Mouse (Mus musculus) hindbrain, embryonic 16.5 days (tissue): ENCODE measurements around the gene Zfp512b. TPM values are rescaled to one million over a fixed set of nuclear protein-coding genes. Genes with fewer than 3 reads are reported as not detected.

Experiments used
- ATAC-seq: fragments of 200-750 bp; cut with Nextera tagmentation; 2 replicates; pipeline ENCODE4 v1.8.0; 2017; ENCODE audit warnings: moderate TSS enrichment, moderate library complexity
- H3K27ac ChIP-seq: fragments of 300-500 bp; sonication (generic); 2 replicates; pipeline ENCODE4 v1.5.1; 2014; ENCODE audit warnings: low read depth, mild to moderate bottlenecking, control low read depth, low read length, moderate library complexity
- H3K27me3 ChIP-seq: fragments of 300-500 bp; sonication (generic); replicated peaks from 2 replicates; pipeline ENCODE4 v1.6.1; 2014; ENCODE audit warnings: low read length; ENCODE audit not compliant: control insufficient read depth, insufficient read depth
- H3K36me3 ChIP-seq: fragments of 300-500 bp; sonication (generic); 2 replicates; pipeline ENCODE4 v1.6.1; 2014; ENCODE audit warnings: mild to moderate bottlenecking, low read length, moderate library complexity, mixed read lengths; ENCODE audit not compliant: control insufficient read depth, insufficient read depth
- H3K4me1 ChIP-seq: fragments of 300-500 bp; sonication (generic); 2 replicates; pipeline ENCODE4 v1.6.1; 2014; ENCODE audit warnings: low read depth, low read length; ENCODE audit not compliant: control insufficient read depth, insufficient read depth
- H3K4me2 ChIP-seq: fragments of 300-500 bp; sonication (generic); 2 replicates; pipeline ENCODE4 v1.6.1; 2014; ENCODE audit warnings: mild to moderate bottlenecking, low read length, control low read depth, moderate library complexity
- H3K4me3 ChIP-seq: fragments of 300-500 bp; sonication (generic); 2 replicates; pipeline ENCODE4 v1.5.1; 2014; ENCODE audit warnings: mild to moderate bottlenecking, low read length, control low read depth, moderate library complexity
- H3K9ac ChIP-seq: fragments of 300-500 bp; sonication (generic); 2 replicates; pipeline ENCODE4 v1.6.1; 2014; ENCODE audit warnings: low read depth, mild to moderate bottlenecking, control low read depth, low read length, moderate library complexity
- H3K9me3 ChIP-seq: fragments of 300-500 bp; sonication (generic); 2 replicates; pipeline ENCODE4 v1.6.1; 2014; ENCODE audit warnings: mild to moderate bottlenecking, low read length, moderate library complexity; ENCODE audit not compliant: control insufficient read depth
- WGBS: fragments of 180-500 bp; shearing (Covaris S2); extraction: QIAGEN DNeasy Blood & Tissue Kit; methylation state at CpG from one replicate; pipeline ENCODE4 v1.1.7; 2014; 5-methylcytosine and 5-hydroxymethylcytosine counted together
- polyA plus RNA-seq: library from polyadenylated mRNA; unstranded; fragments of >200 nt; fragmentation: Nextera tagmentation; extraction: Ambion mirVana; gene quantifications from 2 replicates; pipeline ENCODE4 v1.2.1, GENCODE M21; 2015

The Zfp512b gene
- polyA plus RNA-seq, 1 experiment from 2014 or later, result 44.9 TPM

DNA sequence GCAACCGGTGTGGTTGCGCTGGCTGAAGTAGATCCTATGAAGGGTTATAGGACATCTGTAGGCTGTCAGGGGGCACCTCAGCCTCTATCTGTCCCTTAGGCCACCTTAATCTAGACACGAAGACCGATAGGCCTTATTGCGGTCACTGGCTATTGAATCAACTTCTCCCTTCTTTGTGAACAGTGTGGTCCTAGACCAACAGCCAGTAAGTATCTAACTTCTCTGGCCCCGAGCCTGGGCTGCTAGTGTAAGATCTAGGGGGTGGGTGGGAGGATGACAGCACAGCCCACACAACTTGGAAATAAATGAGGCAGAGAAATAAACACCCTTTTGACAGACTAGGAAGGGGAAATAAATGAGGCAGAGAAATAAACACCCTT is 429 bp upstream of the Zfp512b start:
- peaks cover 29% of the 10 kb centered on the region for H3K4me1 ChIP-seq
- 0% methylated on average over 6 of the region's 6 CpGs for WGBS

GRCm38 (mm10) chr2:181591528-181592085 is 996 bp downstream of the Zfp512b start, which contains the start of gene Prpf6:
Gene Prpf6, plus strand, starts transcription at chr2:181591868.
- H3K9me3 ChIP-seq, result no peaks in the 10 kb centered on the region
- H3K9ac ChIP-seq, result peak within 1 kb of the TSS; percentile 95
- peak within 1 kb of the TSS; percentile 96 for H3K27ac ChIP-seq
- no peaks in the 10 kb centered on the region for H3K27me3 ChIP-seq
- H3K4me1 ChIP-seq, result peaks cover 20% of the 10 kb centered on the region
- ATAC-seq, result 0 out of 2 replicates have a peak, but pooled peaks have one; percentile 3
- peaks cover 36% of the 10 kb centered on the region for H3K36me3 ChIP-seq
- H3K4me2 ChIP-seq, result peak within 1 kb of the TSS; percentile 74
- WGBS, result 17% methylated on average over 5 of the region's 5 CpGs
- peak within 1 kb of the TSS; percentile 93 for H3K4me3 ChIP-seq

More for the DNA sequence above, 429 bp upstream of the Zfp512b start:
- H3K9ac ChIP-seq, result peak overlapping the region; percentile 95
- H3K36me3 ChIP-seq, result peaks cover 24% of the 10 kb centered on the region
- H3K27me3 ChIP-seq, result no peaks in the 10 kb centered on the region
- peak overlapping the region; percentile 93 for H3K4me3 ChIP-seq
- no peaks in the 10 kb centered on the region for H3K9me3 ChIP-seq
- peak; percentile 23 for ATAC-seq
- peak overlapping the region; percentile 74 for H3K4me2 ChIP-seq
- peak overlapping the region; percentile 96 for H3K27ac ChIP-seq

DNA sequence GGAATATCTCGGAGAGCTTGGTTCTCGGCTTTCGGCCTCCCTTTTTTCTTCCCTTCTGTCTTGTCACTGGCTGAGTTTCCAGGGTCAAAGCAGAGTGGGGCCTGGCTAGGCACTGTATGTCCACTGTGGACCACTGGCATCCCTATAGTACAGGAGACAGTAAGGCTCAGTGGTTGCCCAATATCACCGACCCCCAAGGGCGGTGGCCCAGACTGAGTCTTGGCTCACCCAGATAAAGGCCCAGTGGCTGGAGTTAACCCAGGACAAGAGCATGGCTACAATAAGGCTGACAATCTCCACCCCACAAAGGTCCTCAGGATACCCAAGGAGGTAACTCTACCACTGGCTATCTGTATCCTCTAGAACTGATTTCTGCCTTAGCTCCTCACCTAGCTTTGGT is 2.1 kb downstream of the Zfp512b start:
- Histone ChIP-seq H3K4me2 (no peak overlapping the region), H3K9me3 (no peaks in the 10 kb centered on the region), H3K27ac (no peak overlapping the region), H3K4me3 (no peak overlapping the region; the same call in 1 of the 2 replicates), H3K36me3 (peaks cover 43% of the 10 kb centered on the region), H3K4me1 (peaks cover 20% of the 10 kb centered on the region), H3K9ac (peak overlapping the region; percentile 11; the same call in 1 of the 2 replicates), H3K27me3 (no peaks in the 10 kb centered on the region)
- 97% methylated on average over 5 of the region's 5 CpGs for WGBS
- ATAC-seq, result no peak

DNA sequence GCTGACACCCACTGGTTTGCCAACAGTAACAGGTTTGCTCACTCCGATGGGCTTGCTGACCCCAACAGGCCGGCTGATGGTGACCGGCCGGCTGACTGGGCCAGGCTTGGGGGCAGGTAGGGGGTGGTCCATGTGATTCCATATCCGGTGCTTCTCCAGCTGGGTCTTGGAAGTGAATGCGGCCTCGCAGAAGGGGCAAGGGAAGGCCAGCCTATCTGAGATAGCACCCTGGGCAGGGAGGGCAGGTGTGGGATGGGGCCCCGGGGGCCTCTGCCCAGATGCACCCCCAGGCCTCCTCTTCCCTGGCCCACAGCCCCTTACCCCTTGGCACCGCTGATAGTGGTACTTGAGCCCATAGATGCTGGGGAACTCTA is 2.9 kb downstream of the Zfp512b start:
- Histone ChIP-seq H3K9me3 (no peaks in the 10 kb centered on the region), H3K36me3 (peaks cover 42% of the 10 kb centered on the region), H3K4me1 (peaks cover 20% of the 10 kb centered on the region), H3K27ac (no peak overlapping the region), H3K27me3 (no peaks in the 10 kb centered on the region), H3K4me2 (no peak overlapping the region), H3K4me3 (no peak overlapping the region), H3K9ac (no peak overlapping the region)
- no peak for ATAC-seq
- WGBS, result 98% methylated on average over 9 of the region's 9 CpGs

DNA sequence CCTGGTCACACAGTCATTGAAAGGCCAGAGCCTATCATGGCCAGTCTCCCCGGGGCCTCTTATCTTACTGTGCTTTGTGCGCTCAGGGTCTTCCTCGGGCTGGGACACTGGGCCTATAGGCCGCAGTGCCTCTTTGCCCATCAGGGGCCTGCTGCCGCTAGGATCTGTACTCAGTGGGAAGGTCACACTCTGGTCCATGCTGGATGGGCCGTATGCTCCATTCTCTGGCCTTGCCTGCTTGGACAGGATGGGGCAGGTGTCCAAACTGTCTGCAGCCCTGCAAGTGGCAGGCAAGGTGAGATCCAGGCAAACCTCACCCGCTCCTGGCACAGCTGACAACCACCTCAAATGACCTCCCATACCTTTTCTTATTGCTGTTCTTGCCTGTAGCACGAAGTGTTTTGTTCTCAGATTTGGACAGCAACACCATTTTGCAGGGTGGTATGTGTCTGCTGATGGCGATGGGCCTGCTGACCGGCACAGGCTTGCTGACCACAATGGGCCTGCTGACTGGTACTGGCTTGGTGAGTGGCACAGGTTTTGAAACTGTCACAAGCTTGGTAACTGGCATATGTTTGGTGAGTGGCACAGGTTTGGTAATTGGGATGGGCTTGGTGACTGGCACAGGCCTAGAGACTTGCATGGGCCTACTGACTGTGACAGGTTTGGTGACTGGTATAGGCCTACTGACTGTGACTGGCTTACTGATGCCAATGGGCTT is 3.4 kb downstream of the Zfp512b start:
- H3K27ac ChIP-seq, result no peak overlapping the region
- H3K36me3 ChIP-seq, result peaks cover 48% of the 10 kb centered on the region
- ATAC-seq, result no peak
- no peak overlapping the region for H3K4me3 ChIP-seq
- H3K4me2 ChIP-seq, result no peak overlapping the region
- WGBS, result 90% methylated on average over 10 of the region's 10 CpGs
- peaks cover 20% of the 10 kb centered on the region for H3K4me1 ChIP-seq
- no peaks in the 10 kb centered on the region for H3K27me3 ChIP-seq
- H3K9ac ChIP-seq, result no peak overlapping the region
- H3K9me3 ChIP-seq, result no peaks in the 10 kb centered on the region

GRCm38 (mm10) chr2:181588229-181588780 is 4.3 kb downstream of the Zfp512b start:
- Histone ChIP-seq H3K4me1 (peaks cover 19% of the 10 kb centered on the region), H3K4me3 (no peak overlapping the region), H3K27me3 (no peaks in the 10 kb centered on the region), H3K36me3 (peaks cover 54% of the 10 kb centered on the region), H3K9ac (no peak overlapping the region), H3K27ac (no peak overlapping the region), H3K4me2 (no peak overlapping the region), H3K9me3 (no peaks in the 10 kb centered on the region)
- WGBS, result 89% methylated on average over 11 of the region's 11 CpGs
- no peak for ATAC-seq

DNA sequence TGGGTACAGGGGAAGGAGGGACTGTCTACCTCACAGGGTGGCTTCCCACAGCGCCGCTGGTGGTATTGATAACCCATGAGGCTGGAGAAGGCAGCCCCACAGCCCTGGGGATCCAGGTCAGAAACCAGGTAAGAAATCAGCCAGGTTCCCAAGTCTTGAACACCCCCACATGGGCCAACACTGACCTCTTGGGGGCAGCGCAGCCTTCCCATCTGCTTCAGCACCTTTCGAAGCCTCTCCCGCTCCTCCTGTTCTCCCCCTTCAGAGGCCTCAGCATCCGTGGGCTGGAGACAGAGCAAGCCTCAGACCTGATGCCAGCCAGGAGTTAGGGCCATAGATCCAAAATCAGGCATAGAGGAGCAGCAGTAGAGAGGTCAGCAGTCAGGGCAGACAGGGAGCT is 4.8 kb downstream of the Zfp512b start:
- no peaks in the 10 kb centered on the region for H3K27me3 ChIP-seq
- H3K4me1 ChIP-seq, result peaks cover 14% of the 10 kb centered on the region
- H3K27ac ChIP-seq, result no peak overlapping the region
- 85% methylated on average over 6 of the region's 6 CpGs for WGBS
- no peak overlapping the region for H3K9ac ChIP-seq
- H3K36me3 ChIP-seq, result peaks cover 54% of the 10 kb centered on the region
- no peak overlapping the region for H3K4me2 ChIP-seq
- ATAC-seq, result no peak
- H3K9me3 ChIP-seq, result no peaks in the 10 kb centered on the region
- no peak overlapping the region for H3K4me3 ChIP-seq

DNA sequence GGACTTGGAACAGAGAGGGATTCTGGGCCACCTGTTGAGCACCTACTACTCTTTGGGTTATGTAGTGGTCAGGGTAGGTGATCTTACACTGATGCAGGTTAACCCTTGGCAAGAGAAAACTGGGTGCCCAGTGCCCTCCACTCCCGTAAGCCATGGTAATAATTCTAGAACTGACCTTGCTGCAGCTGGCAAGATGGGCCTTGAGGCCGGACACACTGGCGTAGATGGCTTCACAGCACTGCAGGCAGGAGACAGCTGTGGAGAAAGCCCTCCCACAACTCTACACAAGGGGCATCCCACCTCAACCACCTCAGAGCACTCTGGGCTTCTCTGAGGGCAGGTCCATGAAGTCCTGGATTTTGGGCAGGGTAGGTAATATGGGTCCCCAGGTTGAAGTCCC is 6.5 kb downstream of the Zfp512b start:
- no peak overlapping the region for H3K4me3 ChIP-seq
- no peak overlapping the region for H3K27ac ChIP-seq
- H3K36me3 ChIP-seq, result peaks cover 54% of the 10 kb centered on the region
- no peaks in the 10 kb centered on the region for H3K9me3 ChIP-seq
- no peaks in the 10 kb centered on the region for H3K27me3 ChIP-seq
- no peak for ATAC-seq
- H3K9ac ChIP-seq, result no peak overlapping the region
- H3K4me1 ChIP-seq, result peaks cover 17% of the 10 kb centered on the region
- no peak overlapping the region for H3K4me2 ChIP-seq
- WGBS, result 100% methylated on average over 3 of the region's 3 CpGs

GRCm38 (mm10) chr2:181585506-181585905 is 7.1 kb downstream of the Zfp512b start:
- no peak for ATAC-seq
- Histone ChIP-seq H3K27ac (no peak overlapping the region), H3K36me3 (peaks cover 54% of the 10 kb centered on the region), H3K4me1 (peaks cover 17% of the 10 kb centered on the region), H3K9ac (no peak overlapping the region), H3K27me3 (no peaks in the 10 kb centered on the region), H3K4me2 (no peak overlapping the region), H3K9me3 (no peaks in the 10 kb centered on the region), H3K4me3 (no peak overlapping the region)
- 92% methylated on average over 5 of the region's 5 CpGs for WGBS
